Comparison of ENCODE assay signal across 8 mouse cellular contexts in genomic region chr7:111024068-111024594, GRCm38 (mm10). TPM values are rescaled to one million over a fixed set of nuclear protein-coding genes. Genes with fewer than 3 reads are reported as not detected.
DNase-seq lines count a peak whose midpoint lies in the region; ATAC-seq and TF ChIP-seq lines count a peak whose summit lies in the region.

No protein-coding gene starts in this region.

- H3K27me3 ChIP-seq in heart, adult 2 months (ENCODE audit: control insufficient read depth, insufficient read depth, low read length): no peaks in the 10 kb centered on the region
- H3K27me3 ChIP-seq in intestine, embryonic 15.5 days (replicated peaks): no peaks in the 10 kb centered on the region
- H3K27me3 ChIP-seq in stomach, postnatal 0 days (ENCODE audit: control insufficient read depth, insufficient read depth, low read length): no peaks in the 10 kb centered on the region

- H3K4me2 ChIP-seq in intestine, embryonic 15.5 days (replicated peaks): peak overlapping the region; percentile 36
- peak overlapping the region; percentile 36 for H3K4me2 ChIP-seq in stomach, postnatal 0 days (replicated peaks; ENCODE audit: low read depth)

- H3K4me1 ChIP-seq in heart, adult 2 months (ENCODE audit: control insufficient read depth, insufficient read depth, low read length): peaks cover 1% of the 10 kb centered on the region; the same call in 1 of the 2 replicates
- peaks cover 4% of the 10 kb centered on the region; the same call in 1 of the 2 replicates for H3K4me1 ChIP-seq in brown adipose tissue, adult 24 weeks (ENCODE audit: control insufficient read depth, insufficient read depth, insufficient read length, low read length)
- peaks cover 7% of the 10 kb centered on the region; the same call in 1 of the 2 replicates for H3K4me1 ChIP-seq in intestine, embryonic 15.5 days (replicated peaks)
- H3K4me1 ChIP-seq in lung, adult 2 months (ENCODE audit: control insufficient read depth, insufficient read depth, low read length): 0 out of 2 replicates have a peak, but pooled peaks cover 2% of the 10 kb centered on the region
- H3K4me1 ChIP-seq in stomach, postnatal 0 days (replicated peaks; ENCODE audit: control insufficient read depth, insufficient read depth): no peaks in the 10 kb centered on the region; the same call in 1 of the 2 replicates

- H3K9ac ChIP-seq in heart, adult 2 months (ENCODE audit: low read depth, low read length): no peak overlapping the region
- no peak overlapping the region for H3K9ac ChIP-seq in intestine, embryonic 15.5 days
- no peak overlapping the region for H3K9ac ChIP-seq in stomach, postnatal 0 days (ENCODE audit: low read length)

- H3K79me2 ChIP-seq in heart, adult 2 months (replicated peaks; ENCODE audit: control insufficient read depth, insufficient read depth, low read length): no peaks in the 10 kb centered on the region

- no peaks in the 10 kb centered on the region for H3K9me3 ChIP-seq in intestine, embryonic 15.5 days
- no peaks in the 10 kb centered on the region for H3K9me3 ChIP-seq in stomach, postnatal 0 days (ENCODE audit: control insufficient read depth, low read length)

- peak; percentile 40; the same call in 1 of the 2 replicates for ATAC-seq in intestine, embryonic 15.5 days
- ATAC-seq in stomach, postnatal 0 days (ENCODE audit: low FRiP score, low TSS enrichment): peak; percentile 71

- 46% methylated on average over 8 of the region's 8 CpGs for WGBS in heart, adult 2 months
- 28% methylated on average over 8 of the region's 8 CpGs for WGBS in intestine, embryonic 15.5 days
- 44% methylated on average over 8 of the region's 8 CpGs for WGBS in lung, adult 2 months
- 29% methylated on average over 8 of the region's 8 CpGs for WGBS in stomach, postnatal 0 days

- no peaks in the 10 kb centered on the region for H3K36me3 ChIP-seq in heart, adult 2 months (ENCODE audit: control insufficient read depth, insufficient read depth, low read length)
- no peaks in the 10 kb centered on the region for H3K36me3 ChIP-seq in intestine, embryonic 15.5 days
- H3K36me3 ChIP-seq in stomach, postnatal 0 days (ENCODE audit: control insufficient read depth, insufficient read depth, low read length): no peaks in the 10 kb centered on the region

- no peak overlapping the region for H3K27ac ChIP-seq in heart, adult 2 months
- no peak overlapping the region for H3K27ac ChIP-seq in brown adipose tissue, adult 24 weeks (replicated peaks; ENCODE audit: low read depth, low read length)
- peak overlapping the region; percentile 24; the same call in 1 of the 2 replicates for H3K27ac ChIP-seq in intestine, embryonic 15.5 days
- H3K27ac ChIP-seq in stomach, postnatal 0 days (replicated peaks): peak overlapping the region; percentile 76

- no peak overlapping the region for H3K4me3 ChIP-seq in heart, adult 2 months
- peak overlapping the region; percentile 34 for H3K4me3 ChIP-seq in brown adipose tissue, adult 24 weeks (ENCODE audit: insufficient read depth, low read depth, low read length)
- no peak overlapping the region for H3K4me3 ChIP-seq in intestine, embryonic 15.5 days (replicated peaks)
- no peak overlapping the region for H3K4me3 ChIP-seq in lung, adult 2 months (replicated peaks; ENCODE audit: extremely low read depth, low read depth, low read length)
- H3K4me3 ChIP-seq in stomach, postnatal 0 days (ENCODE audit: low read depth, low read length): no peak overlapping the region

- TF ChIP-seq CTCF in heart, adult 2 months (IDR thresholded peaks at IDR 0.05): no peak
- TF ChIP-seq CTCF in lung, adult 2 months (IDR thresholded peaks at IDR 0.05; ENCODE audit: insufficient read depth, low read length): no peak
- TF ChIP-seq CTCF in stomach, postnatal 0 days (IDR thresholded peaks at IDR 0.05; ENCODE audit: low read depth): no peak

- TF ChIP-seq EP300 in heart, adult 2 months (IDR thresholded peaks at IDR 0.05; ENCODE audit: insufficient read depth, low read depth, low read length): no peak
- TF ChIP-seq EP300 in stomach, postnatal 0 days (optimal IDR thresholded peaks at IDR 0.05): no peak

- intact Hi-C loops in heart, adult 2 months (cut with DNase I): no loop called here

- no peak for TF ChIP-seq POLR2A in heart, adult 2 months (IDR thresholded peaks at IDR 0.05; ENCODE audit: insufficient read depth, low read depth, low read length)
- no peak for TF ChIP-seq POLR2A in lung, adult 2 months (IDR thresholded peaks at IDR 0.05; ENCODE audit: borderline replicate concordance, extremely low read depth, low read depth, low read length)

- peak; percentile 20 to 30 for DNase-seq in heart, adult 2 months
- DNase-seq in heart, postnatal 4 days: no peak
- peak; percentile 31 for DNase-seq in lung, adult 2 months
- peak; percentile 50 for DNase-seq in stomach, postnatal 0 days (ENCODE audit: low spot score)
- DNase-seq in gastrocnemius, postnatal 4 days (ENCODE audit: low spot score in 2 of 2): no peak
- DNase-seq in right cerebral cortex, postnatal 25 days: no peak

RNA-seq across cellular contexts. Expression of gene Ctr9, which starts 4.6 kb away (rescaled TPM):
- 10 to 100 TPM; 13.0 to 14.6 TPM for total RNA-seq in heart, adult 2 months (2021)
- polyA plus RNA-seq in heart, adult 2 months (2012; rRNA removed): 5.8 and 11.1 TPM in 2 replicates
- total RNA-seq in heart, postnatal 4 days (2021): 10 to 100 TPM; 29.1 to 32.2 TPM
- polyA plus RNA-seq in brown adipose tissue, adult 24 weeks (2012; ENCODE audit: insufficient read depth, insufficient read length, missing spikeins): 20.2 and 22.3 TPM in 2 replicates
- 51.3 and 54.6 TPM in 2 replicates for polyA plus RNA-seq in intestine, embryonic 15.5 days (2015; fragmentation: Nextera tagmentation; extraction: Ambion mirVana)
- polyA plus RNA-seq in lung, adult 2 months (2012; rRNA removed): 6.9 and 9.1 TPM in 2 replicates
- 22.4 and 26.4 TPM in 2 replicates for polyA plus RNA-seq in stomach, postnatal 0 days (2015; fragmentation: Nextera tagmentation; extraction: Ambion mirVana)
- 10 to 100 TPM; 27.2 to 30.3 TPM for total RNA-seq in gastrocnemius, postnatal 4 days (2021)

RNA-seq across cellular contexts. Expression of gene Mrvi1, which starts 41.9 kb away (rescaled TPM):
- total RNA-seq in heart, adult 2 months (2021): 10 to 100 TPM; 16.5 to 18.7 TPM
- polyA plus RNA-seq in heart, adult 2 months (2012; rRNA removed): 14.8 and 18.1 TPM in 2 replicates
- 10 to 100 TPM; 10.4 to 13.2 TPM for total RNA-seq in heart, postnatal 4 days (2021)
- polyA plus RNA-seq in brown adipose tissue, adult 24 weeks (2012; ENCODE audit: insufficient read depth, insufficient read length, missing spikeins): 1.5 and 2.0 TPM in 2 replicates
- polyA plus RNA-seq in intestine, embryonic 15.5 days (2015; fragmentation: Nextera tagmentation; extraction: Ambion mirVana): 15.0 and 16.9 TPM in 2 replicates
- 7.0 and 10.8 TPM in 2 replicates for polyA plus RNA-seq in lung, adult 2 months (2012; rRNA removed)
- 8.4 and 9.1 TPM in 2 replicates for polyA plus RNA-seq in stomach, postnatal 0 days (2015; fragmentation: Nextera tagmentation; extraction: Ambion mirVana)
- total RNA-seq in gastrocnemius, postnatal 4 days (2021): 1 to 10 TPM; 9.0 to 9.2 TPM

RNA-seq across cellular contexts. Expression of gene Eif4g2, which starts 58.7 kb away (rescaled TPM):
- total RNA-seq in heart, adult 2 months (2021): 1,000 to 10,000 TPM in 1 of 2 experiments, 100 to 1,000 TPM in 1; 958 to 1,084 TPM
- polyA plus RNA-seq in heart, adult 2 months (2012; rRNA removed): 174 and 435 TPM in 2 replicates
- total RNA-seq in heart, postnatal 4 days (2021): 1,000 to 10,000 TPM in 1 of 2 experiments, 100 to 1,000 TPM in 1; 990 to 1,046 TPM
- 459 and 549 TPM in 2 replicates for polyA plus RNA-seq in brown adipose tissue, adult 24 weeks (2012; ENCODE audit: insufficient read depth, insufficient read length, missing spikeins)
- 632 and 726 TPM in 2 replicates for polyA plus RNA-seq in intestine, embryonic 15.5 days (2015; fragmentation: Nextera tagmentation; extraction: Ambion mirVana)
- 54.4 and 88.3 TPM in 2 replicates for polyA plus RNA-seq in lung, adult 2 months (2012; rRNA removed)
- polyA plus RNA-seq in stomach, postnatal 0 days (2015; fragmentation: Nextera tagmentation; extraction: Ambion mirVana): 295 and 312 TPM in 2 replicates
- total RNA-seq in gastrocnemius, postnatal 4 days (2021): 100 to 1,000 TPM; 807 to 882 TPM

Comparison
In these comparisons a context has a peak if more than half of its experiments do, and no peak if none do; other contexts are left out.
1. DNase-seq: peak in heart, adult 2 months (2 of 2), lung, adult 2 months (single experiment) and stomach, postnatal 0 days (single experiment); none in heart, postnatal 4 days (single experiment), gastrocnemius, postnatal 4 days (0 of 2) and right cerebral cortex, postnatal 25 days (single experiment).
2. H3K27ac ChIP-seq: peak in intestine, embryonic 15.5 days (single experiment) and stomach, postnatal 0 days (single experiment); none in heart, adult 2 months (single experiment) and brown adipose tissue, adult 24 weeks (single experiment).